Mouse (Mus musculus) layer of hippocampus, postnatal 14 days (tissue): ENCODE data around the gene Cnnm4. TPM values are rescaled to one million over a fixed set of nuclear protein-coding genes. Genes with fewer than 3 reads are reported as not detected.
"Not testable (repeated sequence)": the region's sequence is repeated elsewhere in the genome, so short reads cannot be mapped to it uniquely, and the experiment has no call there.

Experiments used
- DNase-seq, 2 experiments: peaks; one replicate each; pipeline ENCODE4 v3.0.0; 2021 to 2022; ENCODE audit warnings: low spot score in 2 of 2, mixed read lengths in 1 of 2
- total RNA-seq, 2 experiments: library from RNA; stranded (reverse); gene quantifications; 2 replicates each; pipeline ENCODE4 v1.2.3; 2021

Cnnm4 gene
- total RNA-seq, 2 experiments from 2014 or later, result 16.8 to 18.2 TPM

DNA sequence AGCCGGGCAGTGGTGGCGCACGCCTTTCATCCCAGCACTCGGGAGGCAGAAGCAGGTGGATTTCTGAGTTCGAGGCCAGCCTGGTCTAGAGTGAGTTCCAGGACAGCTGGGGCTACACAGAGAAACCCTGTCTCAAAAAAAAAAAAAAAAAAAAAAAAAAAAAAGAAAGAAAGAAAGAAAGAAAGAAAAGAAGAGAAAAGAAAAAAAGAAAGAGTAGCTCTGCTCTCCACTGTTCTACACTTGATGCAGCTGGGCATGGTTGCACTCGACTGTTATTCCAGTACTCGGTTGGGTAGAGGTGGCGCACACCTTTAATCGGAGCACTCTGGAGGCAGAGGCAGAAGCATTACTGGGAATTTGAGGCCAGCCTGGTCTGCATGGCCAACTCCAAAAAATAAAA is 65.4 kb downstream of the Cnnm4 start, which contains the start of gene Ankrd23:
Gene Ankrd23, minus strand, starts transcription at position 101 of the 400 bp plus-strand sequence.
- DNase-seq, result not testable (repeated sequence)

DNA sequence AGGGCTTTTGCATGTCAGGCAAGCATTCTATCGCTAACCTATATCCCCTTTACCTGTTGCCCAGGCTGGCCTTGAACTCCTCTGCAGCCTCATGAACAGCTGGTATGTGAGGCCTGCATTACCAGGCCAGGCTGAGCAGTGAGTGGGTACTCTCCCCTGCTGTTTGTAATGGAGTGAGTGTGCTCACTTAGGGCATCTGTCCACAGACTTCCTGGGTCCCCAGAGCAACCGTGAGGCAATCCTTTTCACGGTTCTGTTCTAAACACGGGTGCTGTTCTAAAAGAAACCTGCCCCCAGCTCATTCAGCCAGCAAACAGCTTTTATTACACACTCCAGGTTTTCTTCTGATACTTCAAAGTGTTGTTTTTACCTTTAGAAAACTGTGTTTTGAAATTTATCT is 67.3 kb downstream of the Cnnm4 start:
- no peak for DNase-seq

DNA sequence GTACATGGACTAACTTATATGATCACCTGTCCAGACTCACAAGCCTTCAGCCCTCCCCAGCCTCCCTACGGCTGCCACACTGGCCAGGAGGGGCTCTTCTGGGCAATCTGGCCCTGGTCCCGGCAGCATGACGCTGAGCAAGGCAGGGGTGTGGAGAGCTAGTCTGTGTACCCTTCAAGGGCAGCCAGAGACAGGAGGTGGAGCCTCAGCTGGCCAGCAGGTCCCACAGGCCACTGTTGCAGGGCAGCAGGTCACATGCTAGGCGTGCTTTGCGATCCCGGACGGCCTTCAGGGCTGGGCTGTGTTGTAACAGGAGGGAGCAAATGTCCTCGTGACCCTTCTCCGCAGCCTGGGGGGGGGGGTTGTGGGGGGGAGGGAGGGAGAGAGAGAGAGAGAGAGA is 67.8 kb downstream of the Cnnm4 start, which contains the start of gene Gm42417:
Gene Gm42417, minus strand, starts transcription at position 244 of the 400 bp plus-strand sequence.
- no peak for DNase-seq

DNA sequence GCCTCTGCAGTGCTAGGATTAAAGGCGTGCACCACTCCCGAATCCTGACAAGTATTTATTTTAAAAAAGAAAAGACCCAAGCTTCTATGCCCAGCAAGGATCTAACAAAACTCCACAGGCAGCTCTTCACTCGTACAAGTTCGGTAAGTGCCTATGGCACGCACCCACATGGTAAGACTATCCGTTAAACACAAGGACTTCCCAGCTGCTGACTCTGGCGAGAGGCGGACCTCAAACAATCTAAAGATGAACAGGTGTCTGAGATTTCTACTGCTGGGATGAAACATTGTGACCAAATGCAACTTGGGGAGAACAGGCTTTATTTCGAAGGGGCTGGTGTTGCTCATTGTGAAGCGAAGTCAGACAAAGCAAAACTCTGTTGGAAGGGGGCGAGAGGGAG is 68.7 kb downstream of the Cnnm4 start:
- no peak for DNase-seq

DNA sequence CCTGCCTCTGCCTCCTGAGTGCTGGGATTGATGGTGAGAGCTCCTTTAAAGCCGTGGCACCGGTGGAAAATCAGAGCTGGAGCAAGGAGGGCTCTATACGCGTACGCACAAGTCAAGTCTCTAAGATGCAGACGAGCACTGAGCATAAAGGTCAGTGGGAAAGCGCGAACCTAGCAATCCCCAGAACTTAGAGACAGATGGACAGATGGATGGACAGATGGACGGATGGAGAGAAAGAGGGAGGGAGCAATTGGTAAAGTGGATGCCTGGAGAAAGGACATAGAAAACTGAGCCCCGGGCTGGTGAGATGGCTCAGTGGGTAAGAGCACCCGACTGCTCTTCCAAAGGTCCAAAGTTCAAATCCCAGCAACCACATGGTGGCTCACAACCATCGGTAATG is 69.4 kb downstream of the Cnnm4 start:
- no peak for DNase-seq

DNA sequence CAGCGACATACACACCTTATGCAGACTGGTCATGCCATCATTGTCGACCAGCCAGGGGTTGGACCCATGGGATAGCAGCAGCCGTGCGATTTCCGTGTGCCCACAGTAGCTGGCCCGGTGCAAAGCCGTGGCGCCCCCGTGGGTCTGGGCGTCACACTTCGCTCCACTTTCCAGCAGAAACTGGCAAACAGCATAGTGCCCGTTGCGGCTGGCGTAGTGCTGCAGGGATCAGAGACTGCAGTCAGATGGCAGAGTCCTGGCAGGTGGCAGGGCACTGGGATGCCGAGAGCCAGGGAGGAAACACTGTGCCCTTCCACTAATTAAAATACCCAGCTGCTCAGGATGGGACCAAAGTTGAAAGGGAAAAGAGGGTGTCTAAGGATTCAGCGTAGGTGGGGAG is 70.4 kb downstream of the Cnnm4 start:
- peak in 1 of 2 experiments; percentile 48 for DNase-seq

DNA sequence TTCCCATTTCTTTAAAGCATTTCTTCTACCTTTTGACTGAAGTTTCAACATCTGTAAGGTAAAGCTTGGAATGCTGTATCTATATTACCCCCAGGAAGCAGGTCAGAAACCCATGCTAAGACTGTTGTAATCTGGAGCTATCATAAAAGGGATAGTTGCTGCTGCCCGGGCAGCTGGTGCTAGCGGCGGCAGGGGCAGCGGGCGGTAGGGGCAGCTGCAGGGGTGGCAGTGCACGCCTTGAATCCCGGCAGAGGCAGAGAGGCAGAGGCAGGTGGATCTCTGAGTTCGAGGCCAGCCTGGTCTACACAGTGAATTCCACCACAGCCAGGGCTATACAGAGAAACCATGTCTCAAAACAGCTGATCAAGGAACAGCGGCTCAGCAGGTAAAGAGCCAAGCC is 71.5 kb downstream of the Cnnm4 start:
- DNase-seq, result no peak

DNA sequence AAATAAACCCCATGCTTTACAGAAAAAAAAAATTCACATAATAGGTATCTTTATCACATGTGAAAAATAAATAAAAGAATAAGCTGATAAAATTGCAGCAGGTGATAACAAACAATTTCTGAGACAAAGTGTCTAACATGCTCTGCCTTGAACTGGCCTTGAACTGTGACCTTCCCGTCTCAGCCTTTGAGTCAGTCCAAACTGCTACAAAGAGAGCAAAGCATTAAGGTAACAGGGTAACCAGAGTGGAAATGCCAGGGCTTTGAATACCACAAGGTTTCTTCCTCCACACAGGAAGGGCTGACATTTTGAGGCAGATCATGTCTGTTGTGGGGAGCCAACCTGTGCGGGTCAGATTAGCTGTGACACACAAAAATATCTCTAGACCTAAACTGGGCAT is 74.0 kb downstream of the Cnnm4 start:
- DNase-seq, result no peak

DNA sequence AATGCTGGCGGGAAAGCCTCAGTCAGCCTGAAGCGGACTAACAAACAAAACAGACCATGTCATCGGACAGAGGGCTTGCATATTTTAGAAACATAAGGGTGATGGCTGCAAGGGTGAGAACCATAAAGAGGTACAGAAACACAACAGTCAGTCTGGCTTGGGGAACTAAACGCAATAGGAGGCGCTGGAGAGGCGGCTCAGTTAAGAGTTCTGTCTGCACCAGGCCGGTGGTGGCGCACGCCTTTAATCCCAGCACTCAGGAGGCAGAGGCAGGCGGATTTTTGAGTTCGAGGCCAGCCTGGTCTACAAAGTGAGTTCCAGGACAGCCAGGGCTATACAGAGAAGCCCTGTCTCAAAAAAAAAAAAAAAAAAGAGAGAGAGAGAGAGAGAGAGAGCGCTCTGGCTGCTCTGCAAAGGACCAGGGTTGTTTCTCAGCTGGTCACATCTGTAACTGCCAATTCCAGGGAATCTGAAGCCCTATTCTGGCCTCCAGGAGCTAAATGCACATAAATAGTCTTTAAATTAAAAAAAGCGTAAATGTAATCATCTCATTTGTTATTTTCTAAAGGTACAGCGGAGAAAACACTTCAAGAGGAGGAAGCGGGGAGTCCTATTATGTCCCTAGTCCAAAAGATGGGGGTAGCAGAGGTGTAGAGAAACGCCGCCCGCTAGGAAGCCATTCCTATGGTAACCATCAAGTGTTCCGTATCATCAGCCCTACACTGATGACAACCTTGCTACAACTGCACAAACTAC is 74.6 kb downstream of the Cnnm4 start:
- DNase-seq, result no peak

DNA sequence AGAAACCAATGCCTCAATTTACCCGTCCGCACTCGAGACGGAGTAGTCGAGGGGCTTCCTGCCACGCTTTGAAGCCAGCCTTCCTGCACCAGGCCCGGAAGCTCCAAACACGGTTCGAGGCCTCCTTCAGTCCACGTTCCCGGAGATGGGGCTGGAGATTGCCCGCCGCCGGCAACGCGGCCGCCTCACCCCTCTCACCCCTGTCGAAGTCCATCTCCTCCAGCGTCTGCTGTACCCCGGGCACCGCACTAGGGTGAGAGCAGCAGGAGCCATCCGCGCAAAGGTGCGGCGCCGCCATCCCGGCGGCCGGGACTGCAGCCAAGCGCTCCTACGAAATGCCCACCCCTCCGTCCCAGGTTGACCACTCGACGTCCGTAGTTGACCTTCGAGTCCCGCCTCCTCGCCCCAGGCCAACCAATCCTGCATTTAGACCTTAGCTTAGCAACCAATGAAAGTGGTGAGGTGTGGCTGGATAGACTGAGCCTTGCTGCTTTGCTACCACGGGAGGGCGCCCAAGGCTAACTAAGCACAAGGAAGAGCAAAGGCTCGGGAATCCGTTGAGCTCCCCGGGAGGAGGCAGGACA is 75.6 kb downstream of the Cnnm4 start, which contains the start of gene Ankrd39:
Gene Ankrd39, minus strand, starts transcription at position 558 of the 584 bp plus-strand sequence.
- peak; percentile 95 to 99 for DNase-seq

DNA sequence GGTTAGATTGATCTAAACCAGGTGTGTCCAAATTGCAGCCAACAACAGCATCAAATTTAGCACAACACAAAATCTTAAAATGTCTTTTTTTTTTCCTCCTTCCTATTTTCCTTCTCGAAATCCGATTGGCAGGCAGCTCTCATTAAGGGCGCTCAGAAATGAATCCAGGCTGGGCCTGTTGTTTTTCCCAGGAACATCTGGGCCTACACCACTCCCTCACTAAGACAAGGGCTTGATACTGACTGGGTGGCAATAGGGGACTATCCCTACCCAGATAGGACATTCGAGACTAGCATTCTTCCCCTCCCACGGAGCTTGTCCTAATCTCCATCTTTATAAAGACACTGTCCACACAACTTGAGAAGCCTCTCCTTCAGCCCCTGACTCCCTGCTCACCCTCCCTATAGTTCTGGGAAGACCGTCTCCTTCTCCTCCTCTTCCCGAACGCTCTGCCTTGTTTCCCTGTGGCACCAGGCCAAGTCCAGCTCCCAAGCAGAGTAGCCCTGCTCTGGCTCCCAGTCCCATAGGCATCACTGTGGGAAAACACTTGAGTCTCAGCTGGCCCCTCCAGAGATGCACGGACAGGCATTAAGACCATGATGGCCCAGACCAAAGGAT is 76.7 kb downstream of the Cnnm4 start:
- no peak for DNase-seq

DNA sequence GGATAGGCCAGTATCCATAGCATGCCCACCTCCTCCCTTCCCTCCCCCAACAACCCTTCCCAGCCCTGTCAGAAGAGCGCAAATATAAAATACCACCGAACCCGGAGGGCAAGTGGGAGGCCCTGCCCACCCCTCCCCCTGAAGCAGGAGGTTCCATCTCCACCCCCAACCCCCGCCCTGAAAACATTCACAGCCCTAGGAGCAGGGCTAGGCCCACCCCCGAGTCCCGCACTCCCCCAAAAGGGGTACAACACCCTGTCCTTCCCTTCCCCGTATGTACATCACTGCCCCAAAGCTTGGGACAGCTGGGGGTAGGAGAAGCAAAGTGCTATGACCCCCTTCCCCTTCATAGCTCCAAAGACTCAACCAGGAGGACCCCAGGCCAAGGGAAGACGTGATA is 77.4 kb downstream of the Cnnm4 start:
- DNase-seq, result no peak

DNA sequence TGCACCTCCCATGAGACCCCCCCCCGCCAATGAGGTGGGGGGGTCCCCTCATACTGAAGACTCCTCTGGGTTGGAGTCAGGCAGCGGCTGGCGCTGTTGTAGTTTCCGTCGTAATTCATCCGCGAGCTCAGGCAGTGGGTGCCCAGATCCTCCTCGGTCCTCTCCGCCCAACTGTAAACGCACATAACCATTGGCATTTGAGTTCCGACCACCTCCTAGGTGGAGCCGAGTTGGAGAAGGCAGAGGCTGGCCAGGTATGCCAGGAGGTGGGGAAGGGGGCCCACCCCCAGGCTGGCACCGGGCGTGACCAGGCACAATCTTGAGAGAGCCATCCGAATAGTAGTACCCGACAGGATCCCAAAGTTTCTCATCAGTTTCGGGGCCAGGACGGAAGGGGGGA is 78.1 kb downstream of the Cnnm4 start:
- no peak for DNase-seq

DNA sequence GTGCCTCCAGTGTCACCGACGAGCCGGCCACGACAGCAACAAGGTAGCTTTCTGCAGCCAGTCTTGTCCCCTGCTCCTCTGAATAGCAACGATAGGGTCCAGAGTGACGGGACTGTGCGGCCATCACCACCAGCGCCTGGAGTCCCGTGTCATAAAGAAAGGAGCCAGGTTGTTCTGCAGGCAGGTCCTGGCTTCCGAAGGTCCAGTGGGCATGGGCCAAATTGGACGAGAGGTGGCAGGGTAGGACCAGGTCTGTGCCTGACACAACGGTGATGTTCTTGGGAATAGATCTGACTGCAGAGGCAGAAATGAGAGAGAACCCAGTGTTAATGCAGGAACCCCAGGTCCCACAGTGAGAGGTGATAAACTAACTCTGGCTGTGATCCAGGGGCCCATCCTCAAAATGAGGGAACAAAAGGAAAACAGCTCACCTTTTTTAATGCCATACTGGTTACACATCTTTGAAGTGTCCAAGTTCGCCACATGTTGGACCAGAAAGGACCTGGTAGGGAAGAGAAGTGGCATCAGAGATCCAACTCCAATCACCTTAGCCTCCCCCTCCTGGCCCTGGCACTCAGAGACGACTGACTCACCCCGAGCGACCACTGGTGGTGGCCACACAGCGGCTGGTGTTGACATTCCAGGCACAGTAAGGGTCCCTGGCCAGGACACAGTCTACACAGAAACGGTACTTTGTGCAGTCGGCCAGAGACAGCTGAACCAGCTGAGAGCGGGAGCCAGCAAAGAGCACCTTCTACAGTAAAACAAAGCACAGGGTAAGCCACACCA is 78.8 kb downstream of the Cnnm4 start:
- DNase-seq, result no peak

DNA sequence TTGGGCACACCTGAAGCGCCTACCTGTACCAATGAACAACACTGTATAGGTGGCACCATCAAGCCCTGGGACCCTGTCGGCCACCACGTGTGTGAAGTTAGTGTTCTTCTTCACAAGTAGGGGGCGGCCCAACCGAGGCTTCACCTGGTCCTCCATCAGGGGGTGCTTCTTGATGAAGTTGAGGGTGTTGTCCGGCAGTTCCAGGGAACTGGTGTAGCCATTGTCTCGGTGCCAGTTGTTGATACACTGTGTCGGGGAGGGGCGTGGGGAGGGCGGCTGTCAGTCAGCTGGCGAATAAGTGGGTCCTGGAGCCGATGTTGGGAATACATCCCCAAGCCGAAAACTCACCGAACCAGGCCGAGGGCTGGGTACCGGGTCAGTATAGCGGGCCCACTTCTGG is 80.5 kb downstream of the Cnnm4 start:
- no peak for DNase-seq

DNA sequence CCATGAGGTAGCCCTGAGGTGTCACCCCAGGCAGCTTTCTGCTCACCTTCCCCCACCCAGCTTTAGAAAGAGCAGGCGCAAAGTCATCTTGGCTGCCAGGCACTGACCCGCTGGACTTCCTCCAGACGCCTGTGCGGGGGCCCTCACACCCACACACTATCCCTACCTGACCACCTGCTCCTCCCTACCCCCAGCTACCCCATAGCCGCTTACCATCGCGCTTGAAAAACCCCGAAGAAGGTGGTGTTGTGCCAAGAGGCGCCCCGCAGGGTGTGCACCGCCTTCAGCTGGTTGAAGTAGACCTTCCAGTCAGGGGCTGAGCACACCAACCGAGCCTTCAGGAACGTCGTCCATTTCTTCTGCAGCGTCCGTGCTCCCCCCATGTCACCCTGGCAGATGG is 81.1 kb downstream of the Cnnm4 start:
- no peak for DNase-seq

DNA sequence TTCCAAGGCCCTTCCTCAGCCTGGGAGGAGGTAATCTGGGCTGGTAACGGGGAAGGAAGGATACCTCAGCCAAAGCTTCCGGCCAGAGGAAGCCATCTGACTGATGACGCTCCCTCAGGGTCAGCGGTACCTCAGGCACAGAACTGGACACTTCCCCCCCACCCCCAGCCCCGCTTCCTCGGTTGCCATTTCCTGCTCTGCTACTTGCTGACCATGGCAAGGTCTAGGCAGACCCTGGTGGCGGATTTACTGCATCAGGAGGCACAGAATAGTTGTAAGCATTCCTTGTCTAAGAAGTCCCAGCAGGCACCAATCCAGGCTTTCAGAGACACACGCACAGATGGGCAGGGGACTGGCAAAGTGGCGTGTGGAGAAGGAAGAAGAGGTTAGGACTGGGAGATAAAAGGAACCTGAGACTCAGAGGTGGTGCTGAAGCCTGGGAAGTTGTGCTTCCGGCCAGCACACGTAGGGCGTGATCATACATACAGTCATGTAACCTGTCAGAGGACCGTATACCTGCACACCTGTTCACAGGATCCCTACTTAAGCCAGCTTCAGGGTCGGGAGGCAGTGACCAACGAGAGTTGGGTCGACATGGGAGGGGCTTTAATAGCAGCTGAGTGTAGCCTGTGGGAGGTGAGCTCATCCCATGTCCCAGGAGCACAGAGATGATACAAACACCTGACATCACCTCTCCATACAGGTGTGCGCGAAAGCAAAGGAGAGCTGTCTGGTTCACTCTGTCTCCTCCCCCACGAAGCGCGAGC is 83.4 kb downstream of the Cnnm4 start:
- no peak for DNase-seq

DNA sequence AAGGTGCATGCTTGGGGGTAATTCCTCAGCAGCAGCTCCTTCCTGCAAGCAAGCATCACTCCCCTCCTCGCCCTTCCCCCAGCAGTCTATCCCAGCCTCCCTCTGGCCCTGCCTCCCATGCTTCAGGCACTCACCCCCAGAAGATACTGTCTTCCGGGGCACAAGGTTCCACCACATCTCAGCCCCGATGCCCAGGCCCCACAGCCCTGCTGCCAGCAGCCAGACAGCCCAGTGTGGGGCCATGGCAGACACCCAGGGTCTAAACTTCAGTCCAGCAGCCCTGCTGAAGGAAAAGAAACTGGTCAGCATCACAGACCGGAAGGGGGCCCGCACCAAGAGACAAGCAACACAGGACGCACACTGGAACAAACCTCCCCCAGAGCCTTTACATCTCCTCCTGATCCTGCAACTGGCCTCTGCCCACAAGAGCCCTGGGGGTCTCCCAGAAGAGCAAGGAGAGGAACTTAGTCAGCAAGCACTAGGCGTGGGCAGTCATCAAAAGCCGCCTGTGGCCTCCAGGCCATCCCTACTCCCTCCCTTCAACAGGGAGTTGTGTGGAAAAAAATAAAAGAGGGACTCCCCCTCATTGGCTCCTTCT is 84.5 kb downstream of the Cnnm4 start:
- no peak for DNase-seq

DNA sequence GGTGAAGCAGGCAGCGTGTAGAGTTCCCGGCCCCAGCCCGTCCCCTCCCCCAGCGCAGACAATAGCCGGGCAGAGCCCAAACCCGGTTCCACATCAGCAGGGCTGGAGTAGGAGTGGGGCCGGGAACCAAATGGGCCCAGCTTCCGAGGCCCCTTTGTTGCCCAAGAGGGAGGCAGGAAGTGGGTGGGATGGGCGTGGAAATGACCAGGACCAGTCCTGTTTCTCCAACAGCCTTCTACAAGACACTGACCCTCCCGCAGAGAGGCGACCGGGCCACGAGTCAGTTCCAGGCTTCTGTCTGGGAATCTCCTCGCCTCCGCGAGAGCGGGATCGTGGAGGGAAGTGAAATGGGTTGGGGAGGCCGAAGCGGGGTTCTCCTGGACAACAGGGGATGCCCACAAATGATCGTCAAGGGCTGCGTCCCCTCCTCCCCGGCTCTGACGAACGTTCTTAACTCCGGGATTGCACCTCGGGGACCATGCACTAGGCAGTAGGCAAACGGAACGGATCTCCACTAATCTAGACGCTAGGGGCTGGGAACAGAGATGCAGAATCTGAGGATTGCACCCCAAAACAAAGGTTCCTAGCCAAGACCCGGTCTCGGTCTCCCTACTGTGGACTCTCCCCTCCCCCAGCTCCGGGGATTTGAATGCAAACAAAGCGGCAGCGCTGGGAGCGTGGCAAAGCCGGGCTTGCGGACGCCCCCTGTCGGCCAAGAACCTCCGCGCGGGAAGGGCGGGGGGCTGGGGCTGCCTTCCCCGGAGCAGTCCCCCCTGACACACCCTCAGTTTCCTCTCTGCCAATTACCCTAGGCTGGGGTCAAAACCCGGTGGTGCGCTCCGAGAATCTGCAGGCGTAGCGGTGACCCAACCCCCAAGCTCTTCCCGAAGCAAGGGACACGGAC is 85.4 kb downstream of the Cnnm4 start:
- peak; percentile 95 to 97 for DNase-seq
